Comparison of ENCODE assay signal across 27 mouse cellular contexts in genomic region chr4:63385253-63385652, GRCm38 (mm10). TPM values are rescaled to one million over a fixed set of nuclear protein-coding genes. Genes with fewer than 3 reads are reported as not detected.
DNase-seq lines count a peak whose midpoint lies in the region; ATAC-seq and TF ChIP-seq lines count a peak whose summit lies in the region.
"Had no signal": no experiment of that assay in that cellular context is flagged by ENCODE, and none has a peak within 500 bp of the region (broad histone marks: within the 10 kb centered on the region; RNA-seq: fewer than 3 reads in every experiment).

No protein-coding gene starts in this region.

- H3K27me3 ChIP-seq in testis, adult 2 months (ENCODE audit: control insufficient read depth, insufficient read depth, low read length): no peaks in the 10 kb centered on the region
- no peaks in the 10 kb centered on the region for H3K27me3 ChIP-seq in small intestine, adult 2 months (ENCODE audit: control insufficient read depth, insufficient read depth, low read length)
- H3K27me3 ChIP-seq in hindbrain, embryonic 13.5 days: no peaks in the 10 kb centered on the region
- H3K27me3 ChIP-seq: embryonic facial prominence, embryonic 13.5 days; midbrain, embryonic 13.5 days; neural tube, embryonic 12.5 days had no signal

- H3K4me1 ChIP-seq in testis, adult 2 months (ENCODE audit: control insufficient read depth, insufficient read depth, low read length): no peaks in the 10 kb centered on the region
- H3K4me1 ChIP-seq in bone marrow macrophage, adult 2 months (ENCODE audit: control insufficient read depth, insufficient read depth, low read length): peaks cover 35% of the 10 kb centered on the region
- H3K4me1 ChIP-seq in small intestine, adult 2 months (ENCODE audit: control insufficient read depth, insufficient read depth, insufficient read length, low read length): peaks cover 7% of the 10 kb centered on the region
- H3K4me1 ChIP-seq in hindbrain, embryonic 13.5 days (replicated peaks): peaks cover 27% of the 10 kb centered on the region

- no peak for TF ChIP-seq CTCF in testis, adult 2 months (IDR thresholded peaks at IDR 0.05; ENCODE audit: control insufficient read depth, insufficient read depth, insufficient replicate concordance, low read depth, low read length)
- no peak for TF ChIP-seq CTCF in bone marrow macrophage, adult 2 months (IDR thresholded peaks at IDR 0.05; ENCODE audit: low read depth, low read length)
- TF ChIP-seq CTCF in small intestine, adult 2 months (IDR thresholded peaks at IDR 0.05; ENCODE audit: extremely low read depth, insufficient read length, insufficient replicate concordance, low read depth, low read length): no peak

- H3K36me3 ChIP-seq in testis, adult 2 months (ENCODE audit: control insufficient read depth, insufficient read depth, low read length): no peaks in the 10 kb centered on the region; the same call in 1 of the 2 replicates
- peaks cover 32% of the 10 kb centered on the region for H3K36me3 ChIP-seq in small intestine, adult 2 months (ENCODE audit: control insufficient read depth, insufficient read depth, low read length)
- H3K36me3 ChIP-seq in hindbrain, embryonic 13.5 days: peaks cover 44% of the 10 kb centered on the region

- peak overlapping the region; percentile 66 for H3K4me3 ChIP-seq in testis, adult 2 months (ENCODE audit: control insufficient read depth, low read depth, low read length)
- no peak overlapping the region for H3K4me3 ChIP-seq in bone marrow macrophage, adult 2 months (ENCODE audit: insufficient read depth, low read length)
- H3K4me3 ChIP-seq in small intestine, adult 2 months (ENCODE audit: low read depth, low read length): no peak overlapping the region
- H3K4me3 ChIP-seq in hindbrain, embryonic 13.5 days: no peak overlapping the region
- H3K4me3 ChIP-seq: embryonic facial prominence, embryonic 13.5 days; left cerebral cortex, adult 2 months; midbrain, embryonic 13.5 days; neural tube, embryonic 12.5 days had no signal

- WGBS in small intestine, adult 2 months: 83% methylated on average over 3 of the region's 3 CpGs
- 92% methylated on average over 3 of the region's 3 CpGs for WGBS in hindbrain, embryonic 13.5 days

- H3K9ac ChIP-seq in hindbrain, embryonic 13.5 days: no peak overlapping the region
- H3K9ac ChIP-seq: embryonic facial prominence, embryonic 13.5 days; midbrain, embryonic 13.5 days; neural tube, embryonic 12.5 days had no signal

- H3K4me2 ChIP-seq in hindbrain, embryonic 13.5 days: no peak overlapping the region
- H3K4me2 ChIP-seq: embryonic facial prominence, embryonic 13.5 days; midbrain, embryonic 13.5 days; neural tube, embryonic 12.5 days had no signal

- no peak overlapping the region for H3K27ac ChIP-seq in testis, adult 2 months (ENCODE audit: control insufficient read depth, insufficient read depth, low read depth, low read length)
- H3K27ac ChIP-seq in bone marrow macrophage, adult 2 months (ENCODE audit: insufficient read depth, low read depth, low read length): peak overlapping the region; percentile 77
- peak overlapping the region; percentile 90 for H3K27ac ChIP-seq in small intestine, adult 2 months (ENCODE audit: insufficient read depth, low read depth, low read length)
- H3K27ac ChIP-seq in hindbrain, embryonic 13.5 days: no peak overlapping the region
- H3K27ac ChIP-seq: embryonic facial prominence, embryonic 13.5 days; kidney, postnatal 0 days; left cerebral cortex, adult 2 months; midbrain, embryonic 13.5 days; neural tube, embryonic 12.5 days had no signal

- H3K9me3 ChIP-seq in hindbrain, embryonic 13.5 days: no peaks in the 10 kb centered on the region
- H3K9me3 ChIP-seq: embryonic facial prominence, embryonic 13.5 days; midbrain, embryonic 13.5 days; neural tube, embryonic 12.5 days had no signal

- no peak; the same call in 1 of the 2 replicates for TF ChIP-seq POLR2A in testis, adult 2 months (IDR thresholded peaks at IDR 0.05; ENCODE audit: control insufficient read depth, low read depth, low read length)
- no peak for TF ChIP-seq POLR2A in bone marrow macrophage, adult 2 months (IDR thresholded peaks at IDR 0.05; ENCODE audit: borderline replicate concordance, low read depth, low read length)
- TF ChIP-seq POLR2A in small intestine, adult 2 months (IDR thresholded peaks at IDR 0.05; ENCODE audit: low read depth, low read length): no peak

- DNase-seq in adrenal gland, adult 2 months: peak; percentile 60
- no peak for DNase-seq in adrenal gland, adult 8-10 months
- DNase-seq in testis, postnatal 10 days (ENCODE audit: low spot score): no peak
- no peak for DNase-seq in layer of hippocampus, adult 11-12 months (ENCODE audit: low spot score)
- DNase-seq: cerebellum, adult 11 months; cerebellum, postnatal 10 days; gastrocnemius, postnatal 14 days; heart, postnatal 4 days; kidney, adult 11 months; left cerebral cortex, postnatal 4 days had no signal

- ATAC-seq in hindbrain, embryonic 13.5 days (ENCODE audit: low FRiP score): no peak
- ATAC-seq: forebrain, embryonic 14.5 days; hindbrain, embryonic 16.5 days; midbrain, embryonic 13.5 days had no signal

RNA-seq across cellular contexts. Expression of gene Akna, which starts 17.9 kb away (rescaled TPM):
- total RNA-seq in adrenal gland, adult 2 months (2021): 1 to 10 TPM; 3.9 to 4.7 TPM
- 5.1 and 5.6 TPM in 2 replicates for polyA plus RNA-seq in adrenal gland, adult 2 months (2012; rRNA removed)
- 1 to 10 TPM; 4.4 to 9.9 (median 7.0) TPM for total RNA-seq in adrenal gland, adult 8-10 months (2022)
- polyA plus RNA-seq in testis, adult 2 months (2012; rRNA removed): 56.8 and 61.0 TPM in 2 replicates
- 33.3 and 39.4 TPM in 2 replicates for polyA plus RNA-seq in bone marrow macrophage, adult 2 months (2012; ENCODE audit: insufficient read depth, insufficient read length, missing spikeins)
- 8.1 and 11.5 TPM in 2 replicates for polyA plus RNA-seq in small intestine, adult 2 months (2012; rRNA removed)
- polyA plus RNA-seq in hindbrain, embryonic 13.5 days (2015; fragmentation: Nextera tagmentation; extraction: Ambion mirVana): 6.0 and 6.2 TPM in 2 replicates

RNA-seq across cellular contexts. Expression of gene Orm2, which starts 23.0 kb away (rescaled TPM):
- 1 to 10 TPM; 3.9 to 8.2 TPM for total RNA-seq in adrenal gland, adult 2 months (2021)
- 0.51 and 1.1 TPM in 2 replicates for polyA plus RNA-seq in adrenal gland, adult 2 months (2012; rRNA removed)
- total RNA-seq in adrenal gland, adult 8-10 months (2022): 1 to 10 TPM in 3 of 4 experiments, under 1 TPM in 1; 0.74 to 4.3 (median 2.8) TPM
- not detected in 2 replicates for polyA plus RNA-seq in testis, adult 2 months (2012; rRNA removed)
- polyA plus RNA-seq in bone marrow macrophage, adult 2 months (2012; ENCODE audit: insufficient read depth, insufficient read length, missing spikeins): not detected in 2 replicates
- polyA plus RNA-seq in small intestine, adult 2 months (2012; rRNA removed): not detected in 2 replicates
- polyA plus RNA-seq in hindbrain, embryonic 13.5 days (2015; fragmentation: Nextera tagmentation; extraction: Ambion mirVana): not detected in 2 replicates
- total RNA-seq: gastrocnemius, postnatal 14 days; heart, postnatal 4 days; layer of hippocampus, adult 8-10 months; left cerebral cortex, adult 2 months; left cerebral cortex, postnatal 4 days; megakaryocyte progenitor cell, adult 5-6 weeks had no signal
- polyA plus RNA-seq: brain, embryonic 14.5 days; embryonic facial prominence, embryonic 13.5 days; forebrain, embryonic 14.5 days; heart, embryonic 14.5 days; hindbrain, embryonic 16.5 days; kidney, postnatal 0 days; lung, embryonic 16.5 days; midbrain, embryonic 13.5 days; neural tube, embryonic 12.5 days; stomach, embryonic 16.5 days had no signal

RNA-seq across cellular contexts. Expression of gene Orm3, which starts 29.3 kb away (rescaled TPM):
- 10 to 100 TPM; 11.7 to 12.3 TPM for total RNA-seq in adrenal gland, adult 2 months (2021)
- 1.8 and 2.2 TPM in 2 replicates for polyA plus RNA-seq in adrenal gland, adult 2 months (2012; rRNA removed)
- 10 to 100 TPM in 1 of 4 experiments, 1 to 10 TPM in 3; 6.4 to 14.0 (median 8.7) TPM for total RNA-seq in adrenal gland, adult 8-10 months (2022)
- not detected in 2 replicates for polyA plus RNA-seq in testis, adult 2 months (2012; rRNA removed)
- polyA plus RNA-seq in bone marrow macrophage, adult 2 months (2012; ENCODE audit: insufficient read depth, insufficient read length, missing spikeins): not detected in 2 replicates
- not detected in 2 replicates for polyA plus RNA-seq in small intestine, adult 2 months (2012; rRNA removed)
- not detected in 2 replicates for polyA plus RNA-seq in hindbrain, embryonic 13.5 days (2015; fragmentation: Nextera tagmentation; extraction: Ambion mirVana)
- total RNA-seq: gastrocnemius, postnatal 14 days; heart, postnatal 4 days; layer of hippocampus, adult 8-10 months; left cerebral cortex, adult 2 months; left cerebral cortex, postnatal 4 days; megakaryocyte progenitor cell, adult 5-6 weeks had no signal
- polyA plus RNA-seq: brain, embryonic 14.5 days; embryonic facial prominence, embryonic 13.5 days; forebrain, embryonic 14.5 days; heart, embryonic 14.5 days; hindbrain, embryonic 16.5 days; kidney, postnatal 0 days; lung, embryonic 16.5 days; midbrain, embryonic 13.5 days; neural tube, embryonic 12.5 days; stomach, embryonic 16.5 days had no signal

RNA-seq across cellular contexts. Expression of gene Orm1, which starts 40.9 kb away (rescaled TPM):
- 10 to 100 TPM; 38.2 to 61.8 TPM for total RNA-seq in adrenal gland, adult 2 months (2021)
- 13.8 and 18.0 TPM in 2 replicates for polyA plus RNA-seq in adrenal gland, adult 2 months (2012; rRNA removed)
- 10 to 100 TPM; 18.5 to 49.4 (median 27.4) TPM for total RNA-seq in adrenal gland, adult 8-10 months (2022)
- 0.59 TPM in 1 of 2 replicates, not detected in the other for polyA plus RNA-seq in testis, adult 2 months (2012; rRNA removed)
- polyA plus RNA-seq in bone marrow macrophage, adult 2 months (2012; ENCODE audit: insufficient read depth, insufficient read length, missing spikeins): not detected in 2 replicates
- not detected in 2 replicates for polyA plus RNA-seq in small intestine, adult 2 months (2012; rRNA removed)
- polyA plus RNA-seq in hindbrain, embryonic 13.5 days (2015; fragmentation: Nextera tagmentation; extraction: Ambion mirVana): not detected in 2 replicates
- total RNA-seq: gastrocnemius, postnatal 14 days; heart, postnatal 4 days; layer of hippocampus, adult 8-10 months; left cerebral cortex, adult 2 months; left cerebral cortex, postnatal 4 days had no signal
- polyA plus RNA-seq: brain, embryonic 14.5 days; embryonic facial prominence, embryonic 13.5 days; forebrain, embryonic 14.5 days; heart, embryonic 14.5 days; hindbrain, embryonic 16.5 days; kidney, postnatal 0 days; lung, embryonic 16.5 days; midbrain, embryonic 13.5 days; neural tube, embryonic 12.5 days had no signal

Comparison
In these comparisons a context has a peak if more than half of its experiments do, and no peak if none do; other contexts are left out.
1. H3K27ac ChIP-seq: peak in bone marrow macrophage, adult 2 months (single experiment) and small intestine, adult 2 months (single experiment); none in testis, adult 2 months (single experiment) and hindbrain, embryonic 13.5 days (single experiment).